Mouse (Mus musculus): ENCODE measurements at regions not wholly inside any gene's neighbourhood (a gene's known extent, or its start where the extent isn't known, plus 50 kb on each side); places are given as distances from the start of the nearest gene placed in this dataset.

GRCm38 (mm10) chr1:193579671-193580070 lies 209.6 kb upstream of the Camk1g start:
- Histone ChIP-seq H3K27me3 (ENCODE audit: low read depth, poor library complexity, severe bottlenecking) (0 out of 2 replicates have a peak, but pooled peaks cover 5% of the 10 kb centered on the region), H3K4me3 (no peak overlapping the region), H3K27ac (replicated peaks) (no peak overlapping the region), H3K36me3 (no peaks in the 10 kb centered on the region), H3K9me3 (replicated peaks) (no peaks in the 10 kb centered on the region), H3K4me1 (peaks cover 19% of the 10 kb centered on the region)
- DNase-seq (ENCODE audit: low spot score), result no peak
- WGBS, result 43% methylated on average over 3 of the region's 3 CpGs

- peaks cover 19% of the 10 kb centered on the region for H3K4me1 ChIP-seq
- H3K9me3 ChIP-seq (replicated peaks), result no peaks in the 10 kb centered on the region
- H3K36me3 ChIP-seq, result no peaks in the 10 kb centered on the region
- no peak overlapping the region for H3K4me3 ChIP-seq
- H3K27me3 ChIP-seq (ENCODE audit: low read depth, poor library complexity, severe bottlenecking), result 0 out of 2 replicates have a peak, but pooled peaks cover 5% of the 10 kb centered on the region
- WGBS, result 84% methylated on average over 2 of the region's 2 CpGs
- DNase-seq (ENCODE audit: low spot score), result no peak
- H3K27ac ChIP-seq (replicated peaks), result no peak overlapping the region
Observed at GRCm38 (mm10) chr1:193578661-193579175, 208.6 kb upstream of the Camk1g start.

GRCm38 (mm10) chr1:193577821-193578220 lies 207.7 kb upstream of the Camk1g start:
- no peak for DNase-seq (ENCODE audit: low spot score)
- H3K9me3 ChIP-seq (replicated peaks), result no peaks in the 10 kb centered on the region
- H3K4me3 ChIP-seq, result no peak overlapping the region
- WGBS, result 94% methylated on average over 2 of the region's 2 CpGs
- peaks cover 19% of the 10 kb centered on the region for H3K4me1 ChIP-seq
- no peaks in the 10 kb centered on the region for H3K36me3 ChIP-seq
- no peak overlapping the region for H3K27ac ChIP-seq (replicated peaks)
- 0 out of 2 replicates have a peak, but pooled peaks cover 5% of the 10 kb centered on the region for H3K27me3 ChIP-seq (ENCODE audit: low read depth, poor library complexity, severe bottlenecking)

DNA sequence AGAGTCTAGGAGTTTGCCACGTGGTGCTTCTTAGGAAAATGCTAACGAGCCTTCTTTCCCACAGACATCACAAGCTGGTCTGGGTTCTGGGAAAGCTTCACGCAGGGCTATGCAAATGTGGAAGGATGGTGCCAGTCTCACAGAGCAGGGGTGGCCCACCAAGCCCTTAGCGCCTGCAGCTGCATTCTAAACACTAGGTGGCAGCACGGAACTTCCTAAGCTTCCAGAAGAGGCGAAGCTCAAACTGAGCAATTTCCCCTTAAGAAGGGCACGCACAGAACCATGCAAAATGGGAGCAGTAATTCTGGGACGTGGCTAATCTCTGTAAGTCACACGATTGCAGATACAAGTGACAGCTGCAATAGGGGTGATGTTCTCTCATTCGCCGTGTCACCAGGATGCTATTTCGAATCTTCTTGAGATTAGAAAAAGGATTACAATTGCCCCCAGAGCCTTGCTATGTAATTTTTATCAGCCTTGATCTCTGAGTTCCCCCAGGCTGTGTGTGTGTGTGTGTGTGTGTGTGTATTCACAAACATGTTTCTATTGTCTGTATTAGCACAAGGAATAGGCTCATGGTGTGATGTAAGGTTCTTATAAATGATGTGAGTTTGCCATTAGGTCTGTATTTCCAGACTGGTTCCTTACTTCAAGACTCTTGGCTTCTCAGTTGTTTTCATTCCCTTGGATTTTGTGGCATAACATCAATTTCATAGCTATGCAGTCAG lies 206.1 kb upstream of the Camk1g start:
- DNase-seq (ENCODE audit: low spot score), result peak; percentile 73
- no peak overlapping the region for H3K27ac ChIP-seq (replicated peaks)
- no peak overlapping the region for H3K4me3 ChIP-seq

DNA sequence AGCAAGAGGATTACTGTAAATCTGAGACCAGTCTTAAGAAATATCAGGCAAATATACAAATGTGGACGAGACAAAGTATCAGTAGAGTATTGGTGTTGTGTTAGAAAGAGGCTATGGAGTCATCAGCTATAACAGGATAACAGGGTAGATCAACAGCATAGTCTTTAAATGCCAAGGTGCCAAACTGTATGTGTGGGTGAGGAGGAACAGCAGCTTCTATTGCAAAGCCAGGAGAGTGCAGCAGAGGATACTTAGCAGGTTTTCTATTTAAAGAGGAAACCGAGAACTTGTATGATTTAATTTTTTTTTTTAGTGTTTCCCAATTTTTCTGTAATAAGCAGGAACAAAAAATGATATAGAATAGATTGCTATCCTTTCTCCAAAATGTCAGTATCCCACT lies 202.7 kb upstream of the Camk1g start:
- peaks cover 14% of the 10 kb centered on the region for H3K4me1 ChIP-seq
- DNase-seq (ENCODE audit: low spot score), result no peak
- 0 out of 2 replicates have a peak, but pooled peaks cover 5% of the 10 kb centered on the region for H3K27me3 ChIP-seq (ENCODE audit: low read depth, poor library complexity, severe bottlenecking)
- no peaks in the 10 kb centered on the region for H3K9me3 ChIP-seq (replicated peaks)
- H3K4me3 ChIP-seq, result no peak overlapping the region
- H3K36me3 ChIP-seq, result no peaks in the 10 kb centered on the region
- no peak overlapping the region for H3K27ac ChIP-seq (replicated peaks)
- WGBS, result 83% methylated on average over 2 of the region's 2 CpGs

More for the DNA sequence above, 206.1 kb upstream of the Camk1g start:
- Histone ChIP-seq H3K36me3 (no peaks in the 10 kb centered on the region), H3K9me3 (replicated peaks) (no peaks in the 10 kb centered on the region), H3K27me3 (ENCODE audit: low read depth, poor library complexity, severe bottlenecking) (0 out of 2 replicates have a peak, but pooled peaks cover 5% of the 10 kb centered on the region), H3K4me1 (peaks cover 19% of the 10 kb centered on the region)
- WGBS, result 10% methylated on average over 12 of the region's 12 CpGs

GRCm38 (mm10) chr1:193572411-193572810 lies 202.3 kb upstream of the Camk1g start:
- 95% methylated on average over 3 of the region's 3 CpGs for WGBS
- H3K36me3 ChIP-seq, result no peaks in the 10 kb centered on the region
- DNase-seq (ENCODE audit: low spot score), result peak; percentile 5
- no peak overlapping the region for H3K4me3 ChIP-seq
- H3K27me3 ChIP-seq (ENCODE audit: low read depth, poor library complexity, severe bottlenecking), result 0 out of 2 replicates have a peak, but pooled peaks cover 5% of the 10 kb centered on the region
- H3K27ac ChIP-seq (replicated peaks), result no peak overlapping the region
- H3K9me3 ChIP-seq (replicated peaks), result no peaks in the 10 kb centered on the region
- peaks cover 18% of the 10 kb centered on the region for H3K4me1 ChIP-seq

DNA sequence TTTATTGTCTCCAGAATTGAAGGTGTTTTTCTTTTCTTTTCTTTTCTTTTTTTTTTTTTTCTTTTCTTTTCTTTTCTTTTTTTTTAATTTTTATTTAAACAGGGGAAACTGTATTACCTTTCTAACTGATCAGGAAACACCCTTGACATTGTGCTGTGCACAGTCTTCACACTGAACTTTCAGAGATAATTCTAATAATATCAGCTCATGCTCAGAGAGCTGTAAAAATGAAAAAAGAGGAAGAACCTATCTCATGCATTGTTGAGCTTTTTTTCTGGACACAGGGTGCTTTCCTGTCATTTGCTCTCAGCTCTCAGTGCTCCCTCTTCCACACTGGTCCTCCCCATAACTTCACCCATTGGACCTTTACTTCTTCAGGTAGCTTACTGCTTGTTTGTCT lies 201.0 kb upstream of the Camk1g start:
- Histone ChIP-seq H3K4me1 (peaks cover 13% of the 10 kb centered on the region), H3K4me3 (no peak overlapping the region)
- DNase-seq (ENCODE audit: low spot score), result no peak

GRCm38 (mm10) chr1:193568586-193569174 lies 198.6 kb upstream of the Camk1g start:
- DNase-seq (ENCODE audit: low spot score), result no peak
- Histone ChIP-seq H3K27ac (replicated peaks) (0 out of 2 replicates have a peak overlapping the region, but pooled peaks have one; percentile 1), H3K4me3 (no peak overlapping the region), H3K9me3 (replicated peaks) (no peaks in the 10 kb centered on the region), H3K27me3 (ENCODE audit: low read depth, poor library complexity, severe bottlenecking) (no peaks in the 10 kb centered on the region), H3K36me3 (no peaks in the 10 kb centered on the region), H3K4me1 (0 out of 2 replicates have a peak, but pooled peaks cover 10% of the 10 kb centered on the region)
- 58% methylated on average over 4 of the region's 4 CpGs for WGBS

More for the DNA sequence above, 201.0 kb upstream of the Camk1g start:
- Histone ChIP-seq H3K27ac (replicated peaks) (no peak overlapping the region), H3K36me3 (no peaks in the 10 kb centered on the region), H3K27me3 (ENCODE audit: low read depth, poor library complexity, severe bottlenecking) (0 out of 2 replicates have a peak, but pooled peaks cover 5% of the 10 kb centered on the region), H3K9me3 (replicated peaks) (no peaks in the 10 kb centered on the region)

GRCm38 (mm10) chr1:193567217-193567616 lies 197.1 kb upstream of the Camk1g start:
- 67% methylated on average over 1 of the region's 1 CpGs for WGBS
- Histone ChIP-seq H3K9me3 (replicated peaks) (no peaks in the 10 kb centered on the region), H3K36me3 (no peaks in the 10 kb centered on the region), H3K27me3 (ENCODE audit: low read depth, poor library complexity, severe bottlenecking) (no peaks in the 10 kb centered on the region), H3K27ac (replicated peaks) (no peak overlapping the region), H3K4me3 (no peak overlapping the region), H3K4me1 (0 out of 2 replicates have a peak, but pooled peaks cover 10% of the 10 kb centered on the region)
- DNase-seq (ENCODE audit: low spot score), result no peak

- no peaks in the 10 kb centered on the region for H3K36me3 ChIP-seq
- no peaks in the 10 kb centered on the region for H3K27me3 ChIP-seq (ENCODE audit: low read depth, poor library complexity, severe bottlenecking)
- WGBS, result 85% methylated on average over 3 of the region's 3 CpGs
- 0 out of 2 replicates have a peak, but pooled peaks cover 10% of the 10 kb centered on the region for H3K4me1 ChIP-seq
- no peak for DNase-seq (ENCODE audit: low spot score)
- no peak overlapping the region for H3K27ac ChIP-seq (replicated peaks)
- no peak overlapping the region for H3K4me3 ChIP-seq
- H3K9me3 ChIP-seq (replicated peaks), result no peaks in the 10 kb centered on the region
Observed at GRCm38 (mm10) chr1:193564225-193564624, 194.1 kb upstream of the Camk1g start.

GRCm38 (mm10) chr1:193562242-193562641 lies 192.1 kb upstream of the Camk1g start:
- DNase-seq (ENCODE audit: low spot score), result no peak
- Histone ChIP-seq H3K36me3 (no peaks in the 10 kb centered on the region), H3K27me3 (ENCODE audit: low read depth, poor library complexity, severe bottlenecking) (no peaks in the 10 kb centered on the region), H3K27ac (replicated peaks) (no peak overlapping the region), H3K4me1 (peaks cover 7% of the 10 kb centered on the region; the same call in 1 of the 2 replicates), H3K4me3 (no peak overlapping the region), H3K9me3 (replicated peaks) (no peaks in the 10 kb centered on the region)
- WGBS, result 89% methylated on average over 2 of the region's 2 CpGs

GRCm38 (mm10) chr1:193558122-193558521 lies 188.0 kb upstream of the Camk1g start:
- 44% methylated on average over 4 of the region's 4 CpGs for WGBS
- no peak for DNase-seq (ENCODE audit: low spot score)
- H3K36me3 ChIP-seq, result no peaks in the 10 kb centered on the region
- no peak overlapping the region for H3K27ac ChIP-seq (replicated peaks)
- no peak overlapping the region for H3K4me3 ChIP-seq
- no peaks in the 10 kb centered on the region for H3K27me3 ChIP-seq (ENCODE audit: low read depth, poor library complexity, severe bottlenecking)
- H3K9me3 ChIP-seq (replicated peaks), result no peaks in the 10 kb centered on the region
- H3K4me1 ChIP-seq, result peaks cover 7% of the 10 kb centered on the region; the same call in 1 of the 2 replicates

- Histone ChIP-seq H3K36me3 (no peaks in the 10 kb centered on the region), H3K27me3 (ENCODE audit: low read depth, poor library complexity, severe bottlenecking) (no peaks in the 10 kb centered on the region)
- 90% methylated on average over 3 of the region's 3 CpGs for WGBS
Observed at GRCm38 (mm10) chr1:193554731-193555130, 184.6 kb upstream of the Camk1g start.

More at GRCm38 (mm10) chr1:193554731-193555130, 184.6 kb upstream of the Camk1g start:
- no peaks in the 10 kb centered on the region for H3K9me3 ChIP-seq (replicated peaks)
- peaks cover 12% of the 10 kb centered on the region; the same call in 1 of the 2 replicates for H3K4me1 ChIP-seq
- no peak for DNase-seq (ENCODE audit: low spot score)
- H3K4me3 ChIP-seq, result no peak overlapping the region
- no peak overlapping the region for H3K27ac ChIP-seq (replicated peaks)

Data from midbrain, embryonic 10.5 days (tissue).